Mouse (Mus musculus) small intestine, adult 2 months (tissue): ENCODE data around the gene Kmt2a.

Source experiments
- CTCF ChIP-seq: fragments of 200-500 bp; IDR thresholded peaks from 2 replicates; pipeline ENCODE4 v1.5.1; 2012; ENCODE audit warnings: low read depth, mild to moderate bottlenecking, control low read depth, inconsistent platforms, low read length, moderate library complexity, mixed read lengths; ENCODE audit not compliant: insufficient replicate concordance, insufficient read length; ENCODE audit errors: extremely low read depth
- POLR2A ChIP-seq: fragments of 200-500 bp; IDR thresholded peaks from 2 replicates; pipeline ENCODE4 v1.6.1; 2012; ENCODE audit warnings: low read depth, mild to moderate bottlenecking, control low read depth, inconsistent platforms, low read length, moderate library complexity

DNA sequence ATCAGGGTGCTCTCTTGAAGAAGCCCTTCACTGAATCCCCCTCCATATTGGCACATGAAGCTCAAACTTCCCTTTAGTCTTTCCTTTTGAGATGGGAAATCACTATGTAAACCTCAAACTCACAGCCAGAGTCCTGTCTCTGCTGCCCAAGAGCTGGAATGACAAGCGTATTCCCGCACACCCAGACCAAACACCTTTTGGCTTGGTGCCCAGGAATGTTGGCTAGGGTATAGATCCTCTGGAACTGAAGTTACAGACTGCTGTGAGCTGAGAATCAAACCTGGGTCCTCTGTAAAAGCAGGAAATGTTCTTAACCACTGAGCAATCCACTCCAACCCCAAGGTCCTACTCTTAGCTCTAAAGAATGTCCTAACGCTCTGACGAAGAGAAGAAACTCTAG is 48.7 kb downstream of the Kmt2a start:
- TF ChIP-seq POLR2A = no peak
- no peak for TF ChIP-seq CTCF
